12 mouse cellular contexts compared by ENCODE assay signal in genomic region chr7:49235271-49235681, GRCm38 (mm10).
DNase-seq lines count a peak whose midpoint lies in the region; ATAC-seq and TF ChIP-seq lines count a peak whose summit lies in the region.
"Had no signal": no experiment of that assay in that cellular context is flagged by ENCODE, and none has a peak within 500 bp of the region (broad histone marks: within the 10 kb centered on the region; RNA-seq: fewer than 3 reads in every experiment).

No protein-coding gene starts in this region.

- no peaks in the 10 kb centered on the region for H3K36me3 ChIP-seq in heart, embryonic 13.5 days
- no peaks in the 10 kb centered on the region for H3K36me3 ChIP-seq in lung, postnatal 0 days (ENCODE audit: insufficient read depth, low read length)
- no peaks in the 10 kb centered on the region for H3K36me3 ChIP-seq in kidney, embryonic 16.5 days (ENCODE audit: insufficient read depth, low read length)
- H3K36me3 ChIP-seq in stomach, embryonic 16.5 days (ENCODE audit: control insufficient read depth, insufficient read depth, low read length): no peaks in the 10 kb centered on the region
- H3K36me3 ChIP-seq in thymus, adult 2 months (ENCODE audit: control insufficient read depth, insufficient read depth, low read length): no peaks in the 10 kb centered on the region

- H3K4me3 ChIP-seq in heart, embryonic 13.5 days: no peak overlapping the region
- no peak overlapping the region for H3K4me3 ChIP-seq in lung, postnatal 0 days (ENCODE audit: low read depth, low read length)
- no peak overlapping the region for H3K4me3 ChIP-seq in kidney, embryonic 16.5 days (ENCODE audit: low read length)
- H3K4me3 ChIP-seq in stomach, embryonic 16.5 days (replicated peaks; ENCODE audit: low read length): no peak overlapping the region
- H3K4me3 ChIP-seq in thymus, adult 2 months (ENCODE audit: control insufficient read depth, insufficient read depth, low read length): no peak overlapping the region

- H3K4me2 ChIP-seq in heart, embryonic 13.5 days: peak overlapping the region; percentile 25; the same call in 1 of the 2 replicates
- H3K4me2 ChIP-seq in lung, postnatal 0 days (replicated peaks; ENCODE audit: low read depth, low read length): no peak overlapping the region
- H3K4me2 ChIP-seq in kidney, embryonic 16.5 days (replicated peaks; ENCODE audit: low read depth, low read length): no peak overlapping the region
- no peak overlapping the region for H3K4me2 ChIP-seq in stomach, embryonic 16.5 days (ENCODE audit: low read depth, low read length)

- ATAC-seq in heart, embryonic 13.5 days (ENCODE audit: extremely low read depth, insufficient number of reproducible peaks, low FRiP score, low TSS enrichment): 0 out of 2 replicates have a peak, but pooled peaks have one; percentile 16
- ATAC-seq in lung, postnatal 0 days: peak; percentile 16; the same call in 1 of the 2 replicates
- no peak for ATAC-seq in kidney, embryonic 16.5 days (ENCODE audit: low FRiP score, low TSS enrichment)
- ATAC-seq in stomach, embryonic 16.5 days (ENCODE audit: insufficient read depth, low FRiP score): no peak
- ATAC-seq: forebrain, postnatal 0 days had no signal

- no peaks in the 10 kb centered on the region for H3K9me3 ChIP-seq in heart, embryonic 13.5 days
- H3K9me3 ChIP-seq in lung, postnatal 0 days (ENCODE audit: low read length): no peaks in the 10 kb centered on the region
- H3K9me3 ChIP-seq in kidney, embryonic 16.5 days (ENCODE audit: low read length): no peaks in the 10 kb centered on the region
- no peaks in the 10 kb centered on the region for H3K9me3 ChIP-seq in stomach, embryonic 16.5 days (replicated peaks; ENCODE audit: control insufficient read depth, low read length)

- no peak overlapping the region for H3K9ac ChIP-seq in heart, embryonic 13.5 days
- no peak overlapping the region for H3K9ac ChIP-seq in lung, postnatal 0 days (replicated peaks; ENCODE audit: low read depth)
- no peak overlapping the region for H3K9ac ChIP-seq in kidney, embryonic 16.5 days (replicated peaks; ENCODE audit: low read length)
- no peak overlapping the region for H3K9ac ChIP-seq in stomach, embryonic 16.5 days (ENCODE audit: low read length)
- H3K9ac ChIP-seq: forebrain, postnatal 0 days had no signal

- TF ChIP-seq CTCF in lung, postnatal 0 days (IDR thresholded peaks at IDR 0.05): no peak
- no peak for TF ChIP-seq CTCF in thymus, adult 2 months (IDR thresholded peaks at IDR 0.05; ENCODE audit: borderline replicate concordance, control insufficient read depth, extremely low read depth, insufficient read depth, low read length, poor library complexity)

- no peak for DNase-seq in heart, adult 8-10 months (ENCODE audit: low spot score)
- peak; percentile 41 for DNase-seq in lung, postnatal 0 days (ENCODE audit: low spot score)
- DNase-seq in lung, postnatal 14 days: no peak
- DNase-seq in right cerebral cortex, postnatal 4 days: no peak
- DNase-seq in thymus, adult 2 months: no peak
- DNase-seq: cerebellum, postnatal 10 days; forebrain, postnatal 0 days; gastrocnemius, postnatal 36 days; thymus, postnatal 4 days had no signal

- peaks cover 41% of the 10 kb centered on the region for H3K4me1 ChIP-seq in heart, embryonic 13.5 days
- H3K4me1 ChIP-seq in lung, postnatal 0 days (ENCODE audit: insufficient read depth, low read depth, low read length): peaks cover 2% of the 10 kb centered on the region; the same call in 1 of the 2 replicates
- H3K4me1 ChIP-seq in kidney, embryonic 16.5 days (ENCODE audit: insufficient read depth, low read length): peaks cover 12% of the 10 kb centered on the region; the same call in 1 of the 2 replicates
- peaks cover 12% of the 10 kb centered on the region for H3K4me1 ChIP-seq in stomach, embryonic 16.5 days (ENCODE audit: control insufficient read depth, insufficient read depth, low read length)
- H3K4me1 ChIP-seq in thymus, adult 2 months (replicated peaks; ENCODE audit: control insufficient read depth, insufficient read depth, low read length): no peaks in the 10 kb centered on the region

- no peak for TF ChIP-seq POLR2A in thymus, adult 2 months (IDR thresholded peaks at IDR 0.05; ENCODE audit: control insufficient read depth, extremely low read depth, insufficient read depth, low read length, poor library complexity)

- 26% methylated on average over 9 of the region's 9 CpGs for WGBS in heart, embryonic 13.5 days
- WGBS in lung, postnatal 0 days: 31% methylated on average over 9 of the region's 9 CpGs
- WGBS in kidney, embryonic 16.5 days: 71% methylated on average over 9 of the region's 9 CpGs
- WGBS in stomach, embryonic 16.5 days: 33% methylated on average over 9 of the region's 9 CpGs
- 87% methylated on average over 9 of the region's 9 CpGs for WGBS in thymus, adult 2 months

- H3K27ac ChIP-seq in heart, embryonic 13.5 days (replicated peaks): peak overlapping the region; percentile 62
- H3K27ac ChIP-seq in lung, postnatal 0 days (ENCODE audit: low read length): no peak overlapping the region
- peak overlapping the region; percentile 79; the same call in 1 of the 2 replicates for H3K27ac ChIP-seq in kidney, embryonic 16.5 days (ENCODE audit: low read length)
- H3K27ac ChIP-seq in stomach, embryonic 16.5 days (ENCODE audit: low read length): peak overlapping the region; percentile 53
- no peak overlapping the region for H3K27ac ChIP-seq in thymus, adult 2 months (ENCODE audit: control insufficient read depth, insufficient read depth, low read length)

- H3K27me3 ChIP-seq in heart, embryonic 13.5 days (replicated peaks): no peaks in the 10 kb centered on the region; the same call in 1 of the 2 replicates
- no peaks in the 10 kb centered on the region for H3K27me3 ChIP-seq in lung, postnatal 0 days (replicated peaks; ENCODE audit: insufficient read depth, low read length)
- H3K27me3 ChIP-seq in kidney, embryonic 16.5 days (ENCODE audit: insufficient read depth, low read length): no peaks in the 10 kb centered on the region
- H3K27me3 ChIP-seq in stomach, embryonic 16.5 days (ENCODE audit: control insufficient read depth, insufficient read depth, low read length): no peaks in the 10 kb centered on the region
- no peaks in the 10 kb centered on the region for H3K27me3 ChIP-seq in thymus, adult 2 months (ENCODE audit: control insufficient read depth, insufficient read depth, low read length)

- TF ChIP-seq EP300 in lung, postnatal 0 days (IDR thresholded peaks at IDR 0.05): no peak

Comparison
In these comparisons a context has a peak if more than half of its experiments do, and no peak if none do; other contexts are left out.
1. ATAC-seq: peak in heart, embryonic 13.5 days (single experiment) and lung, postnatal 0 days (single experiment); none in kidney, embryonic 16.5 days (single experiment) and stomach, embryonic 16.5 days (single experiment).
2. H3K27ac ChIP-seq: peak in heart, embryonic 13.5 days (single experiment), kidney, embryonic 16.5 days (single experiment) and stomach, embryonic 16.5 days (single experiment); none in lung, postnatal 0 days (single experiment) and thymus, adult 2 months (single experiment).